Mouse (Mus musculus) heart, adult 18-20 months (tissue): ENCODE results near the gene Ankrd23. TPM values are rescaled to one million over a fixed set of nuclear protein-coding genes. Genes with fewer than 3 reads are reported as not detected.
A peak's percentile ranks its signal among the peaks of the same experiment; 100 is the strongest.

Experiments used
- DNase-seq, 2 experiments: peaks; one replicate each; pipeline ENCODE4 v3.0.0; 2021 to 2022; ENCODE audit warnings: mixed read lengths in 1 of 2
- total RNA-seq, 2 experiments: library from RNA; stranded (reverse); gene quantifications; 2 replicates each; pipeline ENCODE4 v1.2.3; 2021

Ankrd23 gene
- total RNA-seq, 2 experiments from 2014 or later: 315 to 408 TPM

GRCm38 (mm10) chr1:36545382-36545781, 8.7 kb upstream of the Ankrd23 start:
- no peak for DNase-seq

- DNase-seq: no peak
Observed at GRCm38 (mm10) chr1:36542925-36543324, 6.2 kb upstream of the Ankrd23 start.

- DNase-seq: no peak
Observed at GRCm38 (mm10) chr1:36541844-36542243, 5.2 kb upstream of the Ankrd23 start.

- DNase-seq: no peak
Observed at GRCm38 (mm10) chr1:36540807-36541206, 4.1 kb upstream of the Ankrd23 start.

GRCm38 (mm10) chr1:36540132-36540531, 3.4 kb upstream of the Ankrd23 start:
- no peak for DNase-seq

GRCm38 (mm10) chr1:36539186-36539585, 2.5 kb upstream of the Ankrd23 start, which contains the start of gene Gm42417:
Gene Gm42417 (minus strand): TSS chr1:36539429.
- peak; percentile 81 to 92 for DNase-seq

- no peak for DNase-seq
Observed at GRCm38 (mm10) chr1:36538727-36539126, 2.0 kb upstream of the Ankrd23 start.

GRCm38 (mm10) chr1:36536397-36536728, 320 bp downstream of the Ankrd23 start:
- DNase-seq: no peak

GRCm38 (mm10) chr1:36535477-36536396, 946 bp downstream of the Ankrd23 start:
- peak; percentile 84 to 86 for DNase-seq

- peak in 1 of 2 experiments; percentile 62 for DNase-seq
Observed at GRCm38 (mm10) chr1:36534595-36535058, 2.1 kb downstream of the Ankrd23 start.

GRCm38 (mm10) chr1:36533546-36533945, 3.1 kb downstream of the Ankrd23 start:
- DNase-seq: no peak

- peak in 1 of 2 experiments; percentile 51 for DNase-seq
Observed at GRCm38 (mm10) chr1:36531461-36531860, 5.2 kb downstream of the Ankrd23 start.

GRCm38 (mm10) chr1:36530962-36531361, 5.7 kb downstream of the Ankrd23 start:
- no peak for DNase-seq

GRCm38 (mm10) chr1:36530485-36530884, 6.2 kb downstream of the Ankrd23 start:
- DNase-seq: no peak

- DNase-seq: no peak
Observed at GRCm38 (mm10) chr1:36529875-36530274, 6.8 kb downstream of the Ankrd23 start.

- DNase-seq: no peak
Observed at GRCm38 (mm10) chr1:36529274-36529673, 7.4 kb downstream of the Ankrd23 start.

- DNase-seq: no peak
Observed at GRCm38 (mm10) chr1:36528351-36528750, 8.3 kb downstream of the Ankrd23 start.

GRCm38 (mm10) chr1:36526903-36527302, 9.8 kb downstream of the Ankrd23 start:
- DNase-seq: no peak

GRCm38 (mm10) chr1:36525774-36526173, 10.9 kb downstream of the Ankrd23 start:
- no peak for DNase-seq

- no peak for DNase-seq
Observed at GRCm38 (mm10) chr1:36524058-36524457, 12.6 kb downstream of the Ankrd23 start.

- peak in 1 of 2 experiments; percentile 40 for DNase-seq
Observed at GRCm38 (mm10) chr1:36523332-36524013, 13.2 kb downstream of the Ankrd23 start.

- DNase-seq: no peak
Observed at GRCm38 (mm10) chr1:36522210-36522609, 14.5 kb downstream of the Ankrd23 start.

GRCm38 (mm10) chr1:36519626-36520025, 17.1 kb downstream of the Ankrd23 start:
- DNase-seq: no peak
